Mouse (Mus musculus) liver, embryonic 13.5 days (tissue): Measurements from ENCODE around the gene Fgfr2. TPM values are rescaled to one million over a fixed set of nuclear protein-coding genes. Genes with fewer than 3 reads are reported as not detected.

ENCODE experiments used
- ATAC-seq: fragments of 200-750 bp; cut with Nextera tagmentation; 2 replicates; pipeline ENCODE4 v1.8.0; 2017; ENCODE audit warnings: low read depth, mild to moderate bottlenecking, moderate number of reproducible peaks, moderate library complexity
- DNase-seq: peaks from one replicate; pipeline ENCODE4 v3.0.0; 2022
- H3K27ac ChIP-seq: fragments of 300-500 bp; sonication (generic); 2 replicates; pipeline ENCODE4 v1.5.1; 2015; ENCODE audit warnings: moderate library complexity, mild to moderate bottlenecking, inconsistent platforms
- H3K27me3 ChIP-seq: fragments of 300-500 bp; sonication (generic); 2 replicates; pipeline ENCODE4 v1.6.1; 2015; ENCODE audit warnings: mild to moderate bottlenecking, inconsistent platforms
- H3K36me3 ChIP-seq: fragments of 300-500 bp; sonication (generic); 2 replicates; pipeline ENCODE4 v1.6.1; 2015; ENCODE audit warnings: mild to moderate bottlenecking, inconsistent platforms
- H3K4me1 ChIP-seq: fragments of 300-500 bp; sonication (generic); replicated peaks from 2 replicates; pipeline ENCODE4 v1.6.1; 2015; ENCODE audit warnings: inconsistent platforms
- H3K4me2 ChIP-seq: fragments of 300-500 bp; sonication (generic); 2 replicates; pipeline ENCODE4 v1.6.1; 2015; ENCODE audit warnings: inconsistent platforms, mild to moderate bottlenecking, moderate library complexity
- H3K4me3 ChIP-seq: fragments of 300-500 bp; sonication (generic); replicated peaks from 2 replicates; pipeline ENCODE4 v1.5.1; 2015; ENCODE audit warnings: mild to moderate bottlenecking, inconsistent platforms
- H3K9ac ChIP-seq: fragments of 300-500 bp; sonication (generic); 2 replicates; pipeline ENCODE4 v1.6.1; 2015; ENCODE audit warnings: mild to moderate bottlenecking, inconsistent platforms
- H3K9me3 ChIP-seq: fragments of 300-500 bp; sonication (generic); replicated peaks from 2 replicates; pipeline ENCODE4 v1.6.1; 2016; ENCODE audit warnings: inconsistent platforms
- WGBS: fragments of 180-500 bp; shearing (Covaris S2); methylation state at CpG from one replicate; pipeline ENCODE4 v1.1.7; 2015; ENCODE audit not compliant: insufficient replicate concordance; 5-methylcytosine and 5-hydroxymethylcytosine counted together
- polyA plus RNA-seq: library from polyadenylated mRNA; unstranded; fragments of >200 nt; fragmentation: Nextera tagmentation; extraction: Ambion mirVana; gene quantifications from 2 replicates; pipeline ENCODE4 v1.2.1, GENCODE M21; 2015

The Fgfr2 gene
- polyA plus RNA-seq, 1 experiment from 2014 or later, result 8.9 TPM

- no peaks in the 10 kb centered on the region for H3K36me3 ChIP-seq
- DNase-seq (no peak), ATAC-seq (no peak)
- 0 out of 2 replicates have a peak, but pooled peaks cover 6% of the 10 kb centered on the region for H3K27me3 ChIP-seq
- no peak overlapping the region for H3K4me2 ChIP-seq
- WGBS, result 52% methylated on average over 2 of the region's 2 CpGs
- no peak overlapping the region for H3K9ac ChIP-seq
- H3K9me3 ChIP-seq, result no peaks in the 10 kb centered on the region
- H3K27ac ChIP-seq, result no peak overlapping the region
- peaks cover 17% of the 10 kb centered on the region for H3K4me1 ChIP-seq
- H3K4me3 ChIP-seq, result no peak overlapping the region
Observed at GRCm38 (mm10) chr7:132369784-132370183, 753.4 kb downstream of the Fgfr2 start.

GRCm38 (mm10) chr7:132368859-132369258 lies 754.3 kb downstream of the Fgfr2 start:
- H3K4me1 ChIP-seq, result peaks cover 20% of the 10 kb centered on the region
- H3K36me3 ChIP-seq, result no peaks in the 10 kb centered on the region
- 58% methylated on average over 6 of the region's 6 CpGs for WGBS

GRCm38 (mm10) chr7:132367344-132367743 lies 755.8 kb downstream of the Fgfr2 start:
- H3K27ac ChIP-seq, result no peak overlapping the region
- H3K4me1 ChIP-seq, result peaks cover 20% of the 10 kb centered on the region
- DNase-seq (no peak), ATAC-seq (no peak)
- no peaks in the 10 kb centered on the region for H3K36me3 ChIP-seq
- no peak overlapping the region for H3K4me3 ChIP-seq
- H3K9ac ChIP-seq, result no peak overlapping the region
- H3K27me3 ChIP-seq, result peaks cover 6% of the 10 kb centered on the region; the same call in 1 of the 2 replicates
- H3K4me2 ChIP-seq, result no peak overlapping the region
- H3K9me3 ChIP-seq, result no peaks in the 10 kb centered on the region
- 36% methylated on average over 3 of the region's 3 CpGs for WGBS

More at GRCm38 (mm10) chr7:132368859-132369258, 754.3 kb downstream of the Fgfr2 start:
- H3K9ac ChIP-seq, result no peak overlapping the region
- no peaks in the 10 kb centered on the region for H3K9me3 ChIP-seq
- no peak overlapping the region for H3K4me3 ChIP-seq
- DNase-seq, result no peak
- no peak overlapping the region for H3K4me2 ChIP-seq
- ATAC-seq, result no peak
- H3K27me3 ChIP-seq, result peaks cover 6% of the 10 kb centered on the region; the same call in 1 of the 2 replicates
- no peak overlapping the region for H3K27ac ChIP-seq

- no peak for DNase-seq
- Histone ChIP-seq H3K27ac (no peak overlapping the region), H3K4me3 (no peak overlapping the region), H3K4me1 (peaks cover 20% of the 10 kb centered on the region), H3K36me3 (no peaks in the 10 kb centered on the region), H3K9me3 (no peaks in the 10 kb centered on the region), H3K9ac (no peak overlapping the region), H3K4me2 (peak overlapping the region; percentile 21; the same call in 1 of the 2 replicates), H3K27me3 (peaks cover 3% of the 10 kb centered on the region; the same call in 1 of the 2 replicates)
- peak; percentile 53; the same call in 1 of the 2 replicates for ATAC-seq
- WGBS, result 18% methylated on average over 5 of the region's 5 CpGs
Observed at GRCm38 (mm10) chr7:132365703-132366384, 757.3 kb downstream of the Fgfr2 start.

GRCm38 (mm10) chr7:132365111-132365510 lies 758.0 kb downstream of the Fgfr2 start:
- ATAC-seq (no peak), DNase-seq (no peak)
- WGBS, result 37% methylated on average over 5 of the region's 5 CpGs
- peaks cover 3% of the 10 kb centered on the region; the same call in 1 of the 2 replicates for H3K27me3 ChIP-seq
- H3K27ac ChIP-seq, result no peak overlapping the region
- no peaks in the 10 kb centered on the region for H3K9me3 ChIP-seq
- H3K4me2 ChIP-seq, result peak overlapping the region; percentile 21; the same call in 1 of the 2 replicates
- no peak overlapping the region for H3K4me3 ChIP-seq
- H3K4me1 ChIP-seq, result peaks cover 20% of the 10 kb centered on the region
- no peaks in the 10 kb centered on the region for H3K36me3 ChIP-seq
- H3K9ac ChIP-seq, result no peak overlapping the region

GRCm38 (mm10) chr7:132364506-132364905 lies 758.6 kb downstream of the Fgfr2 start:
- DNase-seq, result no peak
- Histone ChIP-seq H3K27ac (no peak overlapping the region), H3K4me1 (peaks cover 21% of the 10 kb centered on the region), H3K9me3 (no peaks in the 10 kb centered on the region), H3K27me3 (peaks cover 3% of the 10 kb centered on the region; the same call in 1 of the 2 replicates), H3K36me3 (no peaks in the 10 kb centered on the region), H3K4me3 (no peak overlapping the region), H3K9ac (no peak overlapping the region), H3K4me2 (no peak overlapping the region)
- ATAC-seq, result no peak
- WGBS, result 26% methylated on average over 5 of the region's 5 CpGs

- Histone ChIP-seq H3K9ac (no peak overlapping the region), H3K27me3 (peaks cover 3% of the 10 kb centered on the region; the same call in 1 of the 2 replicates), H3K4me2 (no peak overlapping the region), H3K4me1 (peaks cover 26% of the 10 kb centered on the region), H3K27ac (no peak overlapping the region), H3K4me3 (no peak overlapping the region), H3K36me3 (no peaks in the 10 kb centered on the region), H3K9me3 (no peaks in the 10 kb centered on the region)
- ATAC-seq (no peak), DNase-seq (no peak)
- WGBS, result 50% methylated on average over 4 of the region's 4 CpGs
Observed at GRCm38 (mm10) chr7:132360336-132360735, 762.8 kb downstream of the Fgfr2 start.

GRCm38 (mm10) chr7:132358709-132359108 lies 764.4 kb downstream of the Fgfr2 start:
- Histone ChIP-seq H3K27ac (no peak overlapping the region), H3K36me3 (no peaks in the 10 kb centered on the region), H3K4me2 (no peak overlapping the region), H3K4me3 (no peak overlapping the region), H3K27me3 (no peaks in the 10 kb centered on the region), H3K9me3 (no peaks in the 10 kb centered on the region), H3K9ac (no peak overlapping the region), H3K4me1 (peaks cover 18% of the 10 kb centered on the region)
- WGBS, result 31% methylated on average over 4 of the region's 4 CpGs
- ATAC-seq (no peak; the same call in none of the 2 replicates), DNase-seq (no peak)

GRCm38 (mm10) chr7:132358250-132358649 lies 764.9 kb downstream of the Fgfr2 start:
- no peaks in the 10 kb centered on the region for H3K9me3 ChIP-seq
- DNase-seq (no peak), ATAC-seq (no peak)
- 49% methylated on average over 3 of the region's 3 CpGs for WGBS
- no peaks in the 10 kb centered on the region for H3K36me3 ChIP-seq
- H3K27me3 ChIP-seq, result no peaks in the 10 kb centered on the region
- H3K4me2 ChIP-seq, result no peak overlapping the region
- no peak overlapping the region for H3K27ac ChIP-seq
- H3K4me3 ChIP-seq, result no peak overlapping the region
- H3K4me1 ChIP-seq, result peaks cover 18% of the 10 kb centered on the region
- no peak overlapping the region for H3K9ac ChIP-seq

- Histone ChIP-seq H3K27me3 (no peaks in the 10 kb centered on the region), H3K4me1 (peaks cover 18% of the 10 kb centered on the region), H3K36me3 (no peaks in the 10 kb centered on the region), H3K27ac (no peak overlapping the region), H3K9me3 (no peaks in the 10 kb centered on the region), H3K4me2 (no peak overlapping the region), H3K4me3 (no peak overlapping the region), H3K9ac (no peak overlapping the region)
- ATAC-seq, result no peak
- no peak for DNase-seq
- WGBS, result 51% methylated on average over 3 of the region's 3 CpGs
Observed at GRCm38 (mm10) chr7:132357841-132358237, 765.3 kb downstream of the Fgfr2 start.

- 56% methylated on average over 10 of the region's 10 CpGs for WGBS
- no peak for ATAC-seq
- H3K36me3 ChIP-seq, result no peaks in the 10 kb centered on the region
Observed at GRCm38 (mm10) chr7:132356881-132357840, 766.0 kb downstream of the Fgfr2 start.

More at GRCm38 (mm10) chr7:132356881-132357840, 766.0 kb downstream of the Fgfr2 start:
- DNase-seq, result no peak
- Histone ChIP-seq H3K4me3 (no peak overlapping the region), H3K27ac (no peak overlapping the region), H3K27me3 (no peaks in the 10 kb centered on the region), H3K9ac (no peak overlapping the region), H3K9me3 (no peaks in the 10 kb centered on the region), H3K4me2 (no peak overlapping the region), H3K4me1 (peaks cover 18% of the 10 kb centered on the region)
